In the genomic region with DNA sequence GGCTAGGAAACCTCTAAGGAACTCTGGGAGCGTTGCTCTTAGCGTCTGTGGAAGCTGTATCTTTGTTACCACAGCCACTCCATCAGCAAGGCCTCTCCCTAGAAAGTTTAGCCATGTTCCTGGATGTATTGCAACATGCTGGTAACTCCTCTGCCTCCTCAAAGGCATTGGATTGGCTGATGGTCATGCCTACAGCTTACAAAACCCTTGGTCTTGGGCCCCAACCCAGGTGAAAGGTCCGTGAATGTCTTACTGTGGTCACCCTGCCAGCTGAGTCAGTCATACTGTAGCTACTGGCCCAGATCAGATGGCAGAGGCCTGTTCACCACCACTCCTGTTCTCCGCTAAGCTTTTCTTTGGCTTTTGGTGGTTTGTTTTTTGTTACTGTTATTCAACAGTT, we compare ENCODE assay signal across 24 mouse cellular contexts. TPM values are rescaled to one million over a fixed set of nuclear protein-coding genes. Genes with fewer than 3 reads are reported as not detected.
A peak's percentile ranks its signal among the peaks of the same experiment; 100 is the strongest.
DNase-seq lines count a peak whose midpoint lies in the region; ATAC-seq and TF ChIP-seq lines count a peak whose summit lies in the region.
"Had no signal": no experiment of that assay in that cellular context is flagged by ENCODE, and none has a peak within 500 bp of the region (broad histone marks: within the 10 kb centered on the region; RNA-seq: fewer than 3 reads in every experiment).

No protein-coding gene starts in this region.

- no peak overlapping the region for H3K27ac ChIP-seq in lung, postnatal 0 days (ENCODE audit: low read length)
- H3K27ac ChIP-seq: embryonic facial prominence, embryonic 15.5 days; liver, embryonic 13.5 days; midbrain, embryonic 15.5 days; neural tube, embryonic 15.5 days had no signal

- H3K4me3 ChIP-seq in lung, postnatal 0 days (ENCODE audit: low read depth, low read length): no peak overlapping the region
- H3K4me3 ChIP-seq: embryonic facial prominence, embryonic 15.5 days; limb, embryonic 12.5 days; liver, embryonic 13.5 days; midbrain, embryonic 15.5 days; myocyte; neural tube, embryonic 15.5 days; stomach, embryonic 15.5 days had no signal

- no peaks in the 10 kb centered on the region for H3K27me3 ChIP-seq in lung, postnatal 0 days (replicated peaks; ENCODE audit: insufficient read depth, low read length)
- H3K27me3 ChIP-seq: embryonic facial prominence, embryonic 15.5 days; limb, embryonic 12.5 days; liver, embryonic 13.5 days; midbrain, embryonic 15.5 days; neural tube, embryonic 15.5 days; stomach, embryonic 15.5 days had no signal

- no peaks in the 10 kb centered on the region for H3K4me1 ChIP-seq in lung, postnatal 0 days (ENCODE audit: insufficient read depth, low read depth, low read length)
- H3K4me1 ChIP-seq: midbrain, embryonic 15.5 days had no signal

- no peak overlapping the region for H3K4me2 ChIP-seq in lung, postnatal 0 days (replicated peaks; ENCODE audit: low read depth, low read length)
- H3K4me2 ChIP-seq: embryonic facial prominence, embryonic 15.5 days; heart, embryonic 11.5 days; limb, embryonic 12.5 days; liver, embryonic 13.5 days; midbrain, embryonic 15.5 days; neural tube, embryonic 15.5 days; stomach, embryonic 15.5 days had no signal

- ATAC-seq in lung, postnatal 0 days: no peak
- ATAC-seq: CD4-positive, CD25-positive, alpha-beta regulatory T cell, adult 4 months; midbrain, embryonic 15.5 days had no signal

- H3K9ac ChIP-seq in lung, postnatal 0 days (replicated peaks; ENCODE audit: low read depth): no peak overlapping the region
- H3K9ac ChIP-seq: embryonic facial prominence, embryonic 15.5 days; limb, embryonic 12.5 days; liver, embryonic 13.5 days; midbrain, embryonic 15.5 days; neural tube, embryonic 15.5 days; stomach, embryonic 15.5 days had no signal

- DNase-seq in gastrocnemius, postnatal 14 days: peak; percentile 48
- DNase-seq in gastrocnemius, postnatal 10 days: no peak
- peak; percentile 62 for DNase-seq in lung, postnatal 36 days
- DNase-seq in lung, postnatal 0 days (ENCODE audit: low spot score): no peak
- DNase-seq in adrenal gland, postnatal 25 days: peak; percentile 29
- DNase-seq in B cell, adult 2 months: no peak
- DNase-seq in retina, postnatal 1 day: no peak
- DNase-seq: cerebellum, adult 11-12 months; cerebellum, postnatal 14 days; heart, postnatal 10 days; kidney, adult 9 months; kidney, postnatal 4 days; liver, embryonic 13.5 days; thymus, adult 18-20 months; thymus, postnatal 4 days had no signal

- TF ChIP-seq CTCF in lung, postnatal 0 days (IDR thresholded peaks at IDR 0.05): no peak

- WGBS in lung, postnatal 0 days: 88% methylated on average over 4 of the region's 4 CpGs

- H3K36me3 ChIP-seq in lung, postnatal 0 days (ENCODE audit: insufficient read depth, low read length): peaks cover 25% of the 10 kb centered on the region; the same call in 1 of the 2 replicates

- H3K9me3 ChIP-seq in lung, postnatal 0 days (ENCODE audit: low read length): no peaks in the 10 kb centered on the region
- H3K9me3 ChIP-seq: embryonic facial prominence, embryonic 15.5 days; G1E; limb, embryonic 12.5 days; liver, embryonic 13.5 days; midbrain, embryonic 15.5 days; neural tube, embryonic 15.5 days; stomach, embryonic 15.5 days had no signal

- intact Hi-C loops in gastrocnemius, postnatal 14 days (cut with DNase I; ENCODE audit: low total_unique reads): loop anchor here (5.0 kb wide), 1 partner anchor 37 kb away; no protein-coding TSS in a partner anchor

- no peak for TF ChIP-seq EP300 in lung, postnatal 0 days (IDR thresholded peaks at IDR 0.05)

RNA-seq across cellular contexts. Expression of a gene that starts 8.2 kb away (rescaled TPM):
- 10 to 100 TPM; 38.6 to 46.2 TPM for total RNA-seq in gastrocnemius, postnatal 14 days (2021)
- 10 to 100 TPM; 40.1 to 55.2 TPM for total RNA-seq in gastrocnemius, postnatal 10 days (2021)
- 64.4 and 81.7 TPM in 2 replicates for polyA plus RNA-seq in lung, postnatal 0 days (2015; fragmentation: Nextera tagmentation; extraction: Ambion mirVana)
- 38.9 and 47.4 TPM in 2 replicates for total RNA-seq in adrenal gland, postnatal 25 days (2021)

RNA-seq across cellular contexts. Expression of a gene that starts 16.1 kb away (rescaled TPM):
- 10 to 100 TPM; 28.7 to 28.8 TPM for total RNA-seq in gastrocnemius, postnatal 14 days (2021)
- total RNA-seq in gastrocnemius, postnatal 10 days (2021): 10 to 100 TPM; 37.3 to 38.0 TPM
- polyA plus RNA-seq in lung, postnatal 0 days (2015; fragmentation: Nextera tagmentation; extraction: Ambion mirVana): 11.7 and 11.9 TPM in 2 replicates
- 23.8 and 29.5 TPM in 2 replicates for total RNA-seq in adrenal gland, postnatal 25 days (2021)

Comparison
In these comparisons a context has a peak if more than half of its experiments do, and no peak if none do; other contexts are left out.
1. DNase-seq: peak in gastrocnemius, postnatal 14 days (single experiment), lung, postnatal 36 days (single experiment) and adrenal gland, postnatal 25 days (single experiment); none in gastrocnemius, postnatal 10 days (single experiment), lung, postnatal 0 days (single experiment), B cell, adult 2 months (0 of 2) and retina, postnatal 1 day (single experiment).